Mouse (Mus musculus): ENCODE results near the gene 4930470P17Rik.

- no peak for TF ChIP-seq CTCF (IDR thresholded peaks at IDR 0.05; ENCODE audit: control insufficient read depth, insufficient read depth, insufficient read length)
- no peak for TF ChIP-seq MAX (IDR thresholded peaks at IDR 0.05)
- no peak for TF ChIP-seq CEBPB (IDR thresholded peaks at IDR 0.05; ENCODE audit: low read depth)
- no peak for TF ChIP-seq USF1 (IDR thresholded peaks at IDR 0.05; ENCODE audit: low read depth)
- no peak for TF ChIP-seq MYOG (IDR thresholded peaks at IDR 0.05; ENCODE audit: control insufficient read depth, extremely low read depth, insufficient read length)
- no peak for TF ChIP-seq MYOD1 (IDR thresholded peaks at IDR 0.05; ENCODE audit: control insufficient read depth, insufficient read length, low read depth)
Measured at GRCm38 (mm10) chr2:170646201-170646600, 44.4 kb upstream of the 4930470P17Rik start.
